Comparison of ENCODE assay signal across 13 mouse cellular contexts in the genomic region with DNA sequence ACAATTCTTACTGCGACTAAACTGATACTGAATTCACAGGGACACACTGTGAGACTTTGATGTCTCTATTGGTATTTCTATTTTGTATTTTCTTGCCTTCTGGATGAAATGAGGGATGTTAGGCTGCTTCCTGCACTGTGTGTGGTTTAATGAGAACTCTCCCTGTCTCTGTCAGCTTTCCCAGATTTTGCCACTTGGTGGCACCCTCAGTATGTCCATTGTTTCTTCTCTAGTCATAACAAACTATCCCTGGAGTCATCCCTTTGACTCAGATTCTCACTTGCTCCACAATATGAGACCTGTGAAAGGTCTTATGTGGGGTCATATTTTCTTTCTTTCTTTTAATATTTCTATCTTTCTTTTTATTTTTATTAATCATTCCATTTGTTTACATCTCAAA. TPM values are rescaled to one million over a fixed set of nuclear protein-coding genes. Genes with fewer than 3 reads are reported as not detected.
A peak's percentile ranks its signal among the peaks of the same experiment; 100 is the strongest.
DNase-seq lines count a peak whose midpoint lies in the region; ATAC-seq and TF ChIP-seq lines count a peak whose summit lies in the region.
"Had no signal": no experiment of that assay in that cellular context is flagged by ENCODE, and none has a peak within 500 bp of the region (broad histone marks: within the 10 kb centered on the region; RNA-seq: fewer than 3 reads in every experiment).

No protein-coding gene starts in this region.

- no peaks in the 10 kb centered on the region for H3K4me1 ChIP-seq in forebrain, postnatal 0 days (ENCODE audit: insufficient read depth)
- no peaks in the 10 kb centered on the region for H3K4me1 ChIP-seq in forebrain, embryonic 12.5 days
- H3K4me1 ChIP-seq in midbrain, postnatal 0 days (ENCODE audit: insufficient read depth, low read length): no peaks in the 10 kb centered on the region
- H3K4me1 ChIP-seq in midbrain, embryonic 13.5 days (replicated peaks): no peaks in the 10 kb centered on the region
- H3K4me1 ChIP-seq: liver, embryonic 13.5 days had no signal

- no peak overlapping the region for H3K4me3 ChIP-seq in forebrain, postnatal 0 days (ENCODE audit: low read depth, low read length)
- H3K4me3 ChIP-seq in forebrain, embryonic 12.5 days (replicated peaks): no peak overlapping the region
- H3K4me3 ChIP-seq in midbrain, postnatal 0 days (ENCODE audit: low read depth, low read length): no peak overlapping the region
- no peak overlapping the region for H3K4me3 ChIP-seq in midbrain, embryonic 13.5 days (replicated peaks)
- H3K4me3 ChIP-seq: liver, embryonic 13.5 days had no signal

- H3K27me3 ChIP-seq in forebrain, postnatal 0 days (ENCODE audit: insufficient read depth, low read length): no peaks in the 10 kb centered on the region
- no peaks in the 10 kb centered on the region for H3K27me3 ChIP-seq in forebrain, embryonic 12.5 days
- H3K27me3 ChIP-seq in midbrain, postnatal 0 days (ENCODE audit: insufficient read depth, low read length): no peaks in the 10 kb centered on the region
- H3K27me3 ChIP-seq in midbrain, embryonic 13.5 days: no peaks in the 10 kb centered on the region
- H3K27me3 ChIP-seq: liver, embryonic 13.5 days had no signal

- no peak overlapping the region for H3K9ac ChIP-seq in forebrain, postnatal 0 days
- H3K9ac ChIP-seq in forebrain, embryonic 12.5 days: no peak overlapping the region
- no peak overlapping the region for H3K9ac ChIP-seq in midbrain, postnatal 0 days (replicated peaks; ENCODE audit: low read length, poor library complexity, severe bottlenecking)
- H3K9ac ChIP-seq in midbrain, embryonic 13.5 days (replicated peaks): no peak overlapping the region
- H3K9ac ChIP-seq: liver, embryonic 13.5 days had no signal

- ATAC-seq in forebrain, postnatal 0 days: no peak
- no peak for ATAC-seq in forebrain, embryonic 12.5 days (ENCODE audit: low FRiP score)
- ATAC-seq in midbrain, postnatal 0 days (ENCODE audit: low FRiP score): no peak
- ATAC-seq in midbrain, embryonic 13.5 days: no peak
- ATAC-seq in inflammation-experienced regulatory T-cells, adult 6 months: no peak

- H3K27ac ChIP-seq in forebrain, postnatal 0 days (ENCODE audit: low read depth, low read length): no peak overlapping the region
- H3K27ac ChIP-seq in forebrain, embryonic 12.5 days: no peak overlapping the region
- no peak overlapping the region for H3K27ac ChIP-seq in midbrain, postnatal 0 days (ENCODE audit: low read depth, low read length)
- H3K27ac ChIP-seq in midbrain, embryonic 13.5 days: no peak overlapping the region
- H3K27ac ChIP-seq: liver, embryonic 13.5 days had no signal

- H3K9me3 ChIP-seq in forebrain, postnatal 0 days (ENCODE audit: low read length): no peaks in the 10 kb centered on the region
- H3K9me3 ChIP-seq in forebrain, embryonic 12.5 days: peaks cover 4% of the 10 kb centered on the region; the same call in 1 of the 2 replicates
- no peaks in the 10 kb centered on the region for H3K9me3 ChIP-seq in midbrain, postnatal 0 days (ENCODE audit: low read length)
- H3K9me3 ChIP-seq in midbrain, embryonic 13.5 days: no peaks in the 10 kb centered on the region
- H3K9me3 ChIP-seq: liver, embryonic 13.5 days had no signal

- no peak for TF ChIP-seq CTCF in forebrain, postnatal 0 days (IDR thresholded peaks at IDR 0.05; ENCODE audit: low read depth)
- TF ChIP-seq CTCF in midbrain, postnatal 0 days (IDR thresholded peaks at IDR 0.05): no peak

- no peak overlapping the region for H3K4me2 ChIP-seq in forebrain, postnatal 0 days (ENCODE audit: low read depth)
- H3K4me2 ChIP-seq in forebrain, embryonic 12.5 days: no peak overlapping the region
- H3K4me2 ChIP-seq in midbrain, postnatal 0 days (ENCODE audit: low read depth, low read length, poor library complexity, severe bottlenecking): no peak overlapping the region
- H3K4me2 ChIP-seq in midbrain, embryonic 13.5 days (replicated peaks): no peak overlapping the region
- H3K4me2 ChIP-seq: liver, embryonic 13.5 days had no signal

- DNase-seq in forebrain, postnatal 0 days: peak; percentile 2
- DNase-seq in midbrain, postnatal 0 days (ENCODE audit: low spot score): peak; percentile 1
- peak; percentile 81 for DNase-seq in kidney, adult 9 months
- peak; percentile 8 for DNase-seq in retina, postnatal 7 days (ENCODE audit: low read depth, low spot score)
- DNase-seq in cerebellum, adult 11 months: no peak
- DNase-seq: liver, embryonic 13.5 days; midbrain, embryonic 14.5 days had no signal

- no peaks in the 10 kb centered on the region for H3K36me3 ChIP-seq in forebrain, postnatal 0 days (ENCODE audit: insufficient read depth)
- H3K36me3 ChIP-seq in forebrain, embryonic 12.5 days (replicated peaks): no peaks in the 10 kb centered on the region
- H3K36me3 ChIP-seq in midbrain, postnatal 0 days (ENCODE audit: insufficient read depth, low read length): no peaks in the 10 kb centered on the region
- H3K36me3 ChIP-seq in midbrain, embryonic 13.5 days: no peaks in the 10 kb centered on the region
- H3K36me3 ChIP-seq: liver, embryonic 13.5 days had no signal

- WGBS in forebrain, postnatal 0 days: 45% methylated on average over 1 of the region's 1 CpGs
- 26% methylated on average over 1 of the region's 1 CpGs for WGBS in forebrain, embryonic 12.5 days
- 21% methylated on average over 1 of the region's 1 CpGs for WGBS in midbrain, postnatal 0 days
- WGBS in midbrain, embryonic 13.5 days: 48% methylated on average over 1 of the region's 1 CpGs

RNA-seq across cellular contexts. Expression of a gene that starts 18.4 kb away (rescaled TPM):
- not detected in 2 replicates for total RNA-seq in forebrain, postnatal 0 days (2014; rRNA removed)
- 0.09 TPM in 1 of 2 replicates, not detected in the other for polyA plus RNA-seq in forebrain, postnatal 0 days (2015; fragmentation: Nextera tagmentation; extraction: Ambion mirVana)
- polyA plus RNA-seq in forebrain, embryonic 12.5 days (2016; fragmentation: Nextera tagmentation; extraction: Ambion mirVana): not detected in 2 replicates
- not detected in 2 replicates for total RNA-seq in midbrain, postnatal 0 days (2014; rRNA removed)
- not detected in 2 replicates for polyA plus RNA-seq in midbrain, postnatal 0 days (2015; fragmentation: Nextera tagmentation; extraction: Ambion mirVana)
- polyA plus RNA-seq in midbrain, embryonic 13.5 days (2015; fragmentation: Nextera tagmentation; extraction: Ambion mirVana): not detected in 2 replicates
- not detected for polyA plus RNA-seq in inflammation-experienced regulatory T-cells, adult 6 months (2017; shearing (Covaris generic))
- polyA plus RNA-seq: embryonic facial prominence, embryonic 11.5 days; heart, embryonic 14.5 days; intestine, embryonic 14.5 days; liver, embryonic 13.5 days; midbrain, embryonic 14.5 days had no signal
